Mouse (Mus musculus) MEL (cell line): ENCODE measurements at regions not wholly inside any gene's neighbourhood (a gene's known extent, or its start where the extent isn't known, plus 50 kb on each side); places are given as distances from the start of the nearest gene placed in this dataset.

Experiments
- DNase-seq: peaks from one replicate; pipeline ENCODE4 v3.0.0; 2011; ENCODE audit warnings: low read depth, low spot score
- H3K27ac ChIP-seq: 2 replicates; pipeline ENCODE4 v1.5.1; 2012; ENCODE audit warnings: low read depth, mild to moderate bottlenecking, control low read depth, low read length, moderate library complexity; ENCODE audit not compliant: control insufficient read depth
- H3K27me3 ChIP-seq, 2 experiments: fragments of 150-350 bp in 1 of 2; sonication (generic) in 1 of 2; 2 replicates each; pipeline ENCODE4 v1.6.1; 2012; ENCODE audit warnings: low read length in 2 of 2, mild to moderate bottlenecking in 2 of 2, improper control_type of control experiment in 1 of 2, moderate library complexity in 1 of 2; ENCODE audit not compliant: insufficient read depth in 2 of 2, control insufficient read depth in 1 of 2
- H3K36me3 ChIP-seq, 2 experiments: 2 replicates each; pipeline ENCODE4 v1.6.1; 2012 to 2014; ENCODE audit warnings: low read length in 2 of 2, improper control_type of control experiment in 1 of 2, inconsistent platforms in 1 of 2, mild to moderate bottlenecking in 1 of 2; ENCODE audit not compliant: insufficient read depth in 2 of 2, control insufficient read depth in 1 of 2
- H3K4me1 ChIP-seq, 2 experiments: fragments of 150-350 bp in 1 of 2; sonication (generic) in 1 of 2; 2 replicates each; pipeline ENCODE4 v1.6.1; 2012; ENCODE audit warnings: low read length in 2 of 2, improper control_type of control experiment in 1 of 2, mild to moderate bottlenecking in 1 of 2; ENCODE audit not compliant: insufficient read depth in 2 of 2, control insufficient read depth in 1 of 2
- H3K4me3 ChIP-seq, 2 experiments: fragments of 150-350 bp in 1 of 2; sonication (generic) in 1 of 2; 2 replicates each; pipeline ENCODE4 v1.5.1; 2012; ENCODE audit warnings: low read depth in 2 of 2, low read length in 2 of 2, mild to moderate bottlenecking in 2 of 2, moderate library complexity in 2 of 2, control low read depth in 1 of 2, improper control_type of control experiment in 1 of 2; ENCODE audit not compliant: control insufficient read depth in 1 of 2, insufficient read depth in 1 of 2
- H3K79me2 ChIP-seq: 2 replicates; pipeline ENCODE4 v1.6.1; 2012; ENCODE audit warnings: mild to moderate bottlenecking, low read length, moderate library complexity; ENCODE audit not compliant: control insufficient read depth, poor library complexity, insufficient read depth
- H3K9ac ChIP-seq: 2 replicates; pipeline ENCODE4 v1.6.1; 2012; ENCODE audit warnings: low read depth, mild to moderate bottlenecking, control low read depth, low read length, moderate library complexity; ENCODE audit not compliant: control insufficient read depth, poor library complexity, severe bottlenecking
- H3K9me3 ChIP-seq: fragments of 150-350 bp; sonication (generic); replicated peaks from 2 replicates; pipeline ENCODE4 v1.6.1; 2012; ENCODE audit warnings: mild to moderate bottlenecking, low read length, improper control_type of control experiment, moderate library complexity; ENCODE audit not compliant: insufficient read depth
- BHLHE40 ChIP-seq: IDR thresholded peaks from 2 replicates; pipeline ENCODE4 v1.6.1; 2012; ENCODE audit warnings: low read depth, mild to moderate bottlenecking, inconsistent platforms, low read length, improper control_type of control experiment, borderline replicate concordance
- CTCF ChIP-seq, 3 experiments: IDR thresholded peaks in 2 of 3; conservative IDR thresholded peaks in 1 of 3; 2 replicates each; pipeline ENCODE4 v1.5.1; 2011 to 2012; ENCODE audit warnings: low read length in 3 of 3, low read depth in 2 of 3, mild to moderate bottlenecking in 2 of 3, improper control_type of control experiment in 1 of 3, inconsistent platforms in 1 of 3, mixed read lengths in 1 of 3, moderate library complexity in 1 of 3; ENCODE audit not compliant: control insufficient read depth in 1 of 3, insufficient read depth in 1 of 3, poor library complexity in 1 of 3, severe bottlenecking in 1 of 3
- E2F4 ChIP-seq: IDR thresholded peaks from 2 replicates; pipeline ENCODE4 v1.6.1; 2011; ENCODE audit warnings: low read depth, low read length, improper control_type of control experiment, borderline replicate concordance
- ELF1 ChIP-seq: IDR thresholded peaks from 2 replicates; pipeline ENCODE4 v1.6.1; 2014; ENCODE audit warnings: low read depth, mild to moderate bottlenecking, inconsistent platforms, low read length, improper control_type of control experiment, moderate library complexity
- EP300 ChIP-seq, 2 experiments: IDR thresholded peaks; 2 replicates each; pipeline ENCODE4 v1.6.1; 2011; ENCODE audit warnings: improper control_type of control experiment in 2 of 2, low read length in 2 of 2, low read depth in 1 of 2, mild to moderate bottlenecking in 1 of 2
- ETS1 ChIP-seq: IDR thresholded peaks from 2 replicates; pipeline ENCODE4 v1.6.1; 2012; ENCODE audit warnings: low read depth, mild to moderate bottlenecking, inconsistent platforms, low read length, improper control_type of control experiment, moderate library complexity
- GABPA ChIP-seq: IDR thresholded peaks from 2 replicates; pipeline ENCODE4 v1.6.1; 2012; ENCODE audit warnings: low read depth, mild to moderate bottlenecking, inconsistent platforms, low read length, improper control_type of control experiment, moderate library complexity
- GATA1 ChIP-seq: IDR thresholded peaks from 2 replicates; pipeline ENCODE4 v1.6.1; 2011; ENCODE audit warnings: low read depth, low read length, improper control_type of control experiment
- KAT2A ChIP-seq: conservative IDR thresholded peaks from 2 replicates; pipeline ENCODE4 v1.6.1; 2012; ENCODE audit warnings: low read depth, low read length, improper control_type of control experiment, inconsistent platforms
- MAFK ChIP-seq: IDR thresholded peaks from 2 replicates; pipeline ENCODE4 v1.6.1; 2011; ENCODE audit warnings: low read depth, mild to moderate bottlenecking, low read length, improper control_type of control experiment, borderline replicate concordance
- MAX ChIP-seq: IDR thresholded peaks from 2 replicates; pipeline ENCODE4 v1.6.1; 2011; ENCODE audit warnings: low read length, improper control_type of control experiment
- MAZ ChIP-seq: IDR thresholded peaks from 2 replicates; pipeline ENCODE4 v1.6.1; 2012; ENCODE audit warnings: low read depth, mild to moderate bottlenecking, inconsistent platforms, low read length, improper control_type of control experiment
- MEF2A ChIP-seq: IDR thresholded peaks from 2 replicates; pipeline ENCODE4 v1.6.1; 2014; ENCODE audit warnings: low read depth, mild to moderate bottlenecking, inconsistent platforms, low read length, improper control_type of control experiment; ENCODE audit not compliant: poor library complexity, insufficient replicate concordance, severe bottlenecking; ENCODE audit errors: extremely low read depth
- MXI1 ChIP-seq: IDR thresholded peaks from 2 replicates; pipeline ENCODE4 v1.6.1; 2011; ENCODE audit warnings: mild to moderate bottlenecking, low read depth, low read length, improper control_type of control experiment
- MYC ChIP-seq: IDR thresholded peaks from 2 replicates; pipeline ENCODE4 v1.6.1; 2011; ENCODE audit warnings: low read depth, mild to moderate bottlenecking, low read length, improper control_type of control experiment, moderate library complexity
- POLR2AphosphoS5 ChIP-seq: IDR thresholded peaks from 2 replicates; pipeline ENCODE4 v1.6.1; 2012; ENCODE audit warnings: low read depth, borderline replicate concordance, mild to moderate bottlenecking, inconsistent platforms, low read length, moderate library complexity, mixed read lengths
- RAD21 ChIP-seq: IDR thresholded peaks from 2 replicates; pipeline ENCODE4 v1.6.1; 2011; ENCODE audit warnings: mild to moderate bottlenecking, low read depth, low read length, improper control_type of control experiment
- RCOR1 ChIP-seq: IDR thresholded peaks from 2 replicates; pipeline ENCODE4 v1.6.1; 2012; ENCODE audit warnings: low read depth, mild to moderate bottlenecking, inconsistent platforms, low read length, improper control_type of control experiment
- SIN3A ChIP-seq: IDR thresholded peaks from 2 replicates; pipeline ENCODE4 v1.6.1; 2012; ENCODE audit warnings: low read length, improper control_type of control experiment, inconsistent platforms
- SMC3 ChIP-seq: IDR thresholded peaks from 2 replicates; pipeline ENCODE4 v1.6.1; 2011; ENCODE audit warnings: low read depth, low read length, improper control_type of control experiment
- TAL1 ChIP-seq: IDR thresholded peaks from 2 replicates; pipeline ENCODE4 v1.6.1; 2012; ENCODE audit warnings: mild to moderate bottlenecking, inconsistent platforms, low read length, moderate library complexity, mixed read lengths
- UBTF ChIP-seq: IDR thresholded peaks from 2 replicates; pipeline ENCODE4 v1.6.1; 2012; ENCODE audit warnings: low read depth, mild to moderate bottlenecking, inconsistent platforms, low read length, improper control_type of control experiment, moderate library complexity, borderline replicate concordance; ENCODE audit not compliant: insufficient read depth
- USF1 ChIP-seq: IDR thresholded peaks from 2 replicates; pipeline ENCODE4 v1.6.1; 2014; ENCODE audit warnings: low read depth, mild to moderate bottlenecking, inconsistent platforms, low read length, improper control_type of control experiment, moderate library complexity
- ZC3H11A ChIP-seq: IDR thresholded peaks from 2 replicates; pipeline ENCODE4 v1.6.1; 2012; ENCODE audit warnings: low read depth, mild to moderate bottlenecking, inconsistent platforms, low read length, improper control_type of control experiment
- ZKSCAN1 ChIP-seq: IDR thresholded peaks from 2 replicates; pipeline ENCODE4 v1.6.1; 2012; ENCODE audit warnings: low read depth, mild to moderate bottlenecking, inconsistent platforms, low read length, improper control_type of control experiment, moderate library complexity
- ZMIZ1 ChIP-seq: IDR thresholded peaks from 2 replicates; pipeline ENCODE4 v1.6.1; 2012; ENCODE audit warnings: low read depth, mild to moderate bottlenecking, inconsistent platforms, low read length, improper control_type of control experiment, moderate library complexity

DNA sequence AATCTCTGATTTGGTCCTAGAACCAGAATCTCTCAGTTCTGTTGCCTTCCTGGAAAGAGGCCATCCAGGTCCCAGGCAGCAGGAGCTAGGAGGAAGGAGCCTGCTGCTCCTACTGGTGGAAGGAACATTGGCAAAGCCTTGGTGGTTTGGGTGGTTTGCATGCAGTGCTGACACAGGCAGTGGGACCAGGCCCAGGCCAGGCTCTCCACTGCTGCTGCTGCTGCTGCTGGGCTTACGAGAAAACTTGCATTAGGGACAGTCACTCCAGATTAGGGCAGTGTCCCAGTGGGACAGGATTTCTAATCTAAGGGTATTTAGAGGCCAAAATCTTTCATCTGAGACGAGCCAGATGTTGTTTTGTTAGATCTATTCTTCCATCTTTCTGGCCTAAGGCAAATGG, 172.1 kb upstream of the Bmper start:
- TF ChIP-seq TAL1 (no peak), SIN3A (no peak), RAD21 (no peak), MAX (no peak), MEF2A (no peak), GATA1 (no peak), GABPA (no peak), MYC (no peak), UBTF (no peak), KAT2A (no peak), ZKSCAN1 (no peak), ZC3H11A (no peak), POLR2AphosphoS5 (no peak), ETS1 (no peak), ZMIZ1 (no peak), RCOR1 (no peak), ELF1 (no peak), CTCF (IDR thresholded peaks at IDR 0.05 in 2 of 3, conservative IDR thresholded peaks at IDR 0.05 in 1 of 3; ENCODE audit: control insufficient read depth in 1 of 3, insufficient read depth in 1 of 3, low read depth in 2 of 3, low read length in 3 of 3, poor library complexity in 1 of 3, severe bottlenecking in 1 of 3) (no peak), MXI1 (no peak)
- TF ChIP-seq, all 39 proteins: peak for 0
- no peak for DNase-seq
- no peaks in the 10 kb centered on the region for H3K36me3 ChIP-seq

GRCm38 (mm10) chr9:23059526-23059925, 163.3 kb upstream of the Bmper start:
- H3K27me3 ChIP-seq = no peaks in the 10 kb centered on the region
- H3K36me3 ChIP-seq = no peaks in the 10 kb centered on the region
- H3K9ac ChIP-seq = no peak overlapping the region
- H3K9me3 ChIP-seq = no peaks in the 10 kb centered on the region
- H3K79me2 ChIP-seq = no peaks in the 10 kb centered on the region
- H3K4me1 ChIP-seq = no peaks in the 10 kb centered on the region
- no peak for DNase-seq
- TF ChIP-seq POLR2AphosphoS5 (no peak), MAFK (no peak), MAX (no peak), EP300 (IDR thresholded peaks at IDR 0.05; ENCODE audit: low read depth in 1 of 2, low read length in 2 of 2) (no peak), BHLHE40 (no peak), ZC3H11A (no peak), RAD21 (no peak), TAL1 (no peak), ELF1 (no peak), USF1 (no peak), E2F4 (no peak), MAZ (no peak), RCOR1 (no peak), SMC3 (no peak), SIN3A (no peak), GABPA (no peak), MYC (no peak), ETS1 (no peak)
- no peak overlapping the region for H3K27ac ChIP-seq
- H3K4me3 ChIP-seq = no peak overlapping the region

More for the DNA sequence above, 172.1 kb upstream of the Bmper start:
- Histone ChIP-seq H3K4me1 (no peaks in the 10 kb centered on the region), H3K9ac (no peak overlapping the region), H3K79me2 (no peaks in the 10 kb centered on the region), H3K27me3 (no peaks in the 10 kb centered on the region), H3K9me3 (no peaks in the 10 kb centered on the region), H3K27ac (no peak overlapping the region), H3K4me3 (no peak overlapping the region)
